Mouse (Mus musculus): ENCODE measurements at regions not wholly inside any gene's neighbourhood (a gene's known extent, or its start where the extent isn't known, plus 50 kb on each side); places are given as distances from the start of the nearest gene placed in this dataset.
A peak's percentile ranks its signal among the peaks of the same experiment; 100 is the strongest.

GRCm38 (mm10) chr4:122781717-122782116 lies 54.3 kb upstream of the Ppt1 start:
- DNase-seq (ENCODE audit: low read depth, low spot score) = peak; percentile 13

Measured in WW6 (cell line).